In genomic region chr2:45197342-45197741, GRCm38 (mm10) we compare ENCODE assay signal across 9 mouse cellular contexts.
DNase-seq lines count a peak whose midpoint lies in the region; ATAC-seq and TF ChIP-seq lines count a peak whose summit lies in the region.
"Had no signal": no experiment of that assay in that cellular context is flagged by ENCODE, and none has a peak within 500 bp of the region (broad histone marks: within the 10 kb centered on the region; RNA-seq: fewer than 3 reads in every experiment).

No protein-coding gene starts in this region.

- H3K9me3 ChIP-seq in intestine, embryonic 14.5 days (ENCODE audit: control insufficient read depth, low read length) = no peaks in the 10 kb centered on the region
- H3K9me3 ChIP-seq in intestine, embryonic 15.5 days = no peaks in the 10 kb centered on the region
- no peaks in the 10 kb centered on the region for H3K9me3 ChIP-seq in midbrain, embryonic 14.5 days (ENCODE audit: control insufficient read depth, low read length)
- H3K9me3 ChIP-seq: embryonic facial prominence, embryonic 13.5 days had no signal

- H3K4me1 ChIP-seq in intestine, embryonic 14.5 days (replicated peaks; ENCODE audit: control insufficient read depth, insufficient read depth, low read length) = peaks cover 3% of the 10 kb centered on the region; the same call in 1 of the 2 replicates
- H3K4me1 ChIP-seq in intestine, embryonic 15.5 days (replicated peaks) = no peaks in the 10 kb centered on the region
- H3K4me1 ChIP-seq in spleen, adult 2 months (ENCODE audit: control insufficient read depth, insufficient read depth, insufficient read length) = peaks cover 15% of the 10 kb centered on the region; the same call in 1 of the 2 replicates
- H3K4me1 ChIP-seq in midbrain, embryonic 14.5 days (ENCODE audit: control insufficient read depth, insufficient read depth, low read length) = no peaks in the 10 kb centered on the region
- H3K4me1 ChIP-seq: embryonic facial prominence, embryonic 13.5 days had no signal

- peak overlapping the region; percentile 22; the same call in 1 of the 2 replicates for H3K27ac ChIP-seq in intestine, embryonic 14.5 days (ENCODE audit: low read depth)
- H3K27ac ChIP-seq in intestine, embryonic 15.5 days = no peak overlapping the region
- H3K27ac ChIP-seq in spleen, adult 2 months (ENCODE audit: insufficient read depth, low read length) = peak overlapping the region; percentile 82
- H3K27ac ChIP-seq in midbrain, embryonic 14.5 days (replicated peaks; ENCODE audit: low read depth, low read length) = no peak overlapping the region
- H3K27ac ChIP-seq: embryonic facial prominence, embryonic 13.5 days had no signal

- no peak for TF ChIP-seq POLR2A in spleen, adult 2 months (IDR thresholded peaks at IDR 0.05; ENCODE audit: low read depth, low read length)

- H3K4me2 ChIP-seq in intestine, embryonic 14.5 days (ENCODE audit: low read length) = no peak overlapping the region
- no peak overlapping the region for H3K4me2 ChIP-seq in intestine, embryonic 15.5 days (replicated peaks)
- no peak overlapping the region for H3K4me2 ChIP-seq in midbrain, embryonic 14.5 days (ENCODE audit: low read length)
- H3K4me2 ChIP-seq: embryonic facial prominence, embryonic 13.5 days had no signal

- H3K36me3 ChIP-seq in intestine, embryonic 14.5 days (ENCODE audit: control insufficient read depth, insufficient read depth, low read length) = no peaks in the 10 kb centered on the region
- no peaks in the 10 kb centered on the region for H3K36me3 ChIP-seq in intestine, embryonic 15.5 days
- H3K36me3 ChIP-seq in spleen, adult 2 months (ENCODE audit: control insufficient read depth, insufficient read depth, low read length) = no peaks in the 10 kb centered on the region
- H3K36me3 ChIP-seq in midbrain, embryonic 14.5 days (ENCODE audit: control insufficient read depth, insufficient read depth, low read length) = no peaks in the 10 kb centered on the region
- H3K36me3 ChIP-seq: embryonic facial prominence, embryonic 13.5 days had no signal

- H3K9ac ChIP-seq in intestine, embryonic 14.5 days (ENCODE audit: low read length) = no peak overlapping the region
- H3K9ac ChIP-seq in intestine, embryonic 15.5 days = no peak overlapping the region
- no peak overlapping the region for H3K9ac ChIP-seq in midbrain, embryonic 14.5 days (replicated peaks; ENCODE audit: low read length)
- H3K9ac ChIP-seq: embryonic facial prominence, embryonic 13.5 days had no signal

- WGBS in intestine, embryonic 14.5 days = 79% methylated on average over 10 of the region's 10 CpGs
- 68% methylated on average over 10 of the region's 10 CpGs for WGBS in intestine, embryonic 15.5 days
- 28% methylated on average over 10 of the region's 10 CpGs for WGBS in spleen, adult 2 months
- 87% methylated on average over 10 of the region's 10 CpGs for WGBS in midbrain, embryonic 14.5 days

- ATAC-seq in intestine, embryonic 14.5 days (replicated peaks; ENCODE audit: low FRiP score, low TSS enrichment, low read depth) = no peak
- ATAC-seq in intestine, embryonic 15.5 days = no peak
- ATAC-seq in midbrain, embryonic 14.5 days (ENCODE audit: low FRiP score, low TSS enrichment) = no peak

- TF ChIP-seq CTCF in spleen, adult 2 months (IDR thresholded peaks at IDR 0.05; ENCODE audit: extremely low read depth, insufficient read depth, insufficient read length, insufficient replicate concordance) = no peak

- DNase-seq in intestine, embryonic 14.5 days (ENCODE audit: low spot score) = no peak
- peak in 1 of 2 experiments; percentile 6 for DNase-seq in spleen, adult 2 months (ENCODE audit: low read depth in 1 of 2, low spot score in 2 of 2)
- no peak for DNase-seq in spleen, adult 12 weeks (ENCODE audit: low spot score)
- peak; percentile 41 for DNase-seq in induced T-regulatory cell, adult 2 months (ENCODE audit: low read depth)
- peak; percentile 53 for DNase-seq in telencephalon, adult 2 months (ENCODE audit: low read depth, low spot score)
- DNase-seq in midbrain, embryonic 14.5 days = no peak
- no peak for DNase-seq in adrenal gland, postnatal 14 days

- no peak overlapping the region for H3K4me3 ChIP-seq in intestine, embryonic 14.5 days (ENCODE audit: low read depth, low read length)
- H3K4me3 ChIP-seq in intestine, embryonic 15.5 days (replicated peaks) = no peak overlapping the region
- H3K4me3 ChIP-seq in spleen, adult 2 months (ENCODE audit: extremely low read depth, insufficient read depth, insufficient read length) = no peak overlapping the region
- H3K4me3 ChIP-seq in midbrain, embryonic 14.5 days (replicated peaks; ENCODE audit: low read depth, low read length) = no peak overlapping the region
- H3K4me3 ChIP-seq: embryonic facial prominence, embryonic 13.5 days had no signal

- H3K27me3 ChIP-seq in intestine, embryonic 14.5 days (replicated peaks; ENCODE audit: control insufficient read depth, insufficient read depth, low read length) = no peaks in the 10 kb centered on the region
- no peaks in the 10 kb centered on the region for H3K27me3 ChIP-seq in intestine, embryonic 15.5 days (replicated peaks)
- no peaks in the 10 kb centered on the region for H3K27me3 ChIP-seq in spleen, adult 2 months (ENCODE audit: control insufficient read depth, insufficient read depth, low read length)
- no peaks in the 10 kb centered on the region for H3K27me3 ChIP-seq in midbrain, embryonic 14.5 days (ENCODE audit: control insufficient read depth, insufficient read depth, low read length)
- H3K27me3 ChIP-seq: embryonic facial prominence, embryonic 13.5 days had no signal

Comparison
In these comparisons a context has a peak if more than half of its experiments do, and no peak if none do; other contexts are left out.
1. H3K27ac ChIP-seq: peak in intestine, embryonic 14.5 days (single experiment) and spleen, adult 2 months (single experiment); none in intestine, embryonic 15.5 days (single experiment) and midbrain, embryonic 14.5 days (single experiment).
2. DNase-seq: peak in induced T-regulatory cell, adult 2 months (single experiment) and telencephalon, adult 2 months (single experiment); none in intestine, embryonic 14.5 days (single experiment), spleen, adult 12 weeks (single experiment), midbrain, embryonic 14.5 days (single experiment) and adrenal gland, postnatal 14 days (single experiment).